Mouse (Mus musculus) spleen, embryonic (tissue): ENCODE results near the gene Defb25.
"Not testable (repeated sequence)": the region's sequence is repeated elsewhere in the genome, so short reads cannot be mapped to it uniquely, and the experiment has no call there.

Experiments used
- CTCF ChIA-PET: fragments of 350-600 bp; sonication (Branson Sonifier 250); formaldehyde crosslinking; loops from one replicate; lab custom pipeline; 2022; lab: Charles Lee

Defb25 gene

DNA sequence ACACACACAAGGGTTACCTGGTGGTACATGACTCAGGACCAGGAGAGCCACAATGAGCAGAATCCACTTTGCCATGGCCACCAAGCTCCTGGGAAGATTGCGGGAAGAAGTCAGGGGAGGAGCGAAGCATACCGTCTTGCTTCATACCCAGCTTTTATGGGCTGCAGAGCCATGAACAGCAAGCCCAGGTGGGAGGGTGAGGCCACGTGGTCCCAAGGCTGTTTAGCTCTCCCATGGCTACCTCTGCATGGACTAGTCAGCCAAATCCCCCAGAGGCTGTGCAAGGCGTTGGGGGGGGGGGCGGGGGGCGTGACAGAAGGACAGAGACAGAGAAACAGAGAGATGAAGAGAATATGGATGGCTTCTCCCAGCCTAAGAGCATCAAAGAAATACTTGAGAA lies at the start of gene Defb25:
Defb25 (minus strand) TSS at position 101 of the 400 bp plus-strand sequence.
- CTCF ChIA-PET: interaction anchor here (0.7 kb wide), 1 partner anchor 279 kb away, joined by 10 read pairs; the partner anchor contains the start of gene Trib3

DNA sequence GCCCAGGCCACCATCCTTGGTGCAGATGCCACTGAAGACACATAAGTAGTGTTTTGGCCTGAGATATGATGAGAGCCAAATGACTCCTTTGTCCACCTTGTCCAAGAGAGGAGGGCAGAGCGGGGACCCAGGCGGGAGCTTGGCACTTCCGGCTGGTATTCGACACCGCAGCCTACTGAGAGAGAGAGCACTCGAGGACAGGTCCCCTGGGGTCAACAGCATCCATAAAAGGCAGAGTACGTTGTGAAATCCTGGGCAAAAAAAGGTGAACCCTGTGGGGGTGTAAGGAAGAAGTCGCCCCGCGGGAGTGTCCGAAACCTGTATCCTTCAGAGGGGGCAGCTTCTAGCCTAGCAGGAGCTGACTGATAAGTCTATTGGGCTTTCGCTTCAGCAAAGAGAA lies 49.3 kb upstream of the Defb25 start:
- CTCF ChIA-PET: interaction anchor here (1.3 kb wide), 1 partner anchor 159 kb away, joined by 3 read pairs; no protein-coding TSS in a partner anchor

DNA sequence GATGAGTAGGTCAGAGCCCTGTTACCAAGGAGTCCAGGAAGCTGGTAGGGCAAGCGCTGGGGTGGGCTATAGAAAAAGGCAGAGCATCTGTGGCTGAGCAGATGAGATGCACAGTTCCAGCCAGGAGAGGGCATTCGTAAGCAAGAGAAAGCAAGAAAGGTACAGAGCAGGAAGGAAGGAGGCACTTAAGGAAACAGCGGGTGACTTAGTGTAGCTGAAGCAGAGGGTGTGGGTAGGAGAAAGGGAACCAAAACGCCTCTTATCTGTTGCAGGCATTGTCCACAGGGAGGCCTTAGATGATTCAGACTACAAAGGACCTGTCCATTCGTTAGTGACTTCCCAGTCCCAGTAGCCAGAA lies 48.8 kb upstream of the Defb25 start:
- CTCF ChIA-PET: interaction anchor here (1.3 kb wide), 1 partner anchor 159 kb away, joined by 3 read pairs; no protein-coding TSS in a partner anchor

DNA sequence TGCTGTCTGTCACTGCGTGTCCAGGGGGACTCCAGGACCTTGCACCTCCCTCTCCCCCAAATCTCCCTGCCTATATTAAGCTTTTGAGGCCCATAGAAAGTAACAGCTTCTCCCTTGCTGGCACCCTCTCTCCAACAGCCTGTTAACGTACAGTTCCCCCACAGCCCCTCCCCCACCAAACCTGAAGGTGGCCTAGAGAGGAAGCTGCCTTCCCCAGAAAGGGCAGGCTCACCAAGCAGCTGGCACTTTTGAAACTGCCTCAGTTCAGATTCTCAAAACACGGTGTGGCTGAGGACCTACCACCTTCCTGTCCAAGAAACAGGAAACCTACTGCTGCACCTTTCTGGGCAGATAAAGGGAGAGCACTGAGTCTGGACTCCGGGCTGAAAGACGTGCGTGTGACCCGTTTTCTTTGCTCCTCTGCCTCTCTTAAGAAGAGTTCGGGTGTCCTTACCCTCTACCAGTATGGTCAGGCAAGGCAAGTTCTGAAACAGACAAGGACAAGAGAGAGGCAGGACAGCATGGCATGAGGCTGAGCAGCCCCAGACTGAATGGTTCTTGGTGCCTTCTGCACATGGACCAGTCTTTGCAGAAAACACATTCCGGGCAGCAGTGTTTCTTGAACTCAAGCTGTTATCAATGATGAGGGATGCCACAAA lies 48.3 kb upstream of the Defb25 start:
- CTCF ChIA-PET: interaction anchor here (0.6 kb wide), 1 partner anchor 68 kb away, joined by 3 read pairs; no protein-coding TSS in a partner anchor

DNA sequence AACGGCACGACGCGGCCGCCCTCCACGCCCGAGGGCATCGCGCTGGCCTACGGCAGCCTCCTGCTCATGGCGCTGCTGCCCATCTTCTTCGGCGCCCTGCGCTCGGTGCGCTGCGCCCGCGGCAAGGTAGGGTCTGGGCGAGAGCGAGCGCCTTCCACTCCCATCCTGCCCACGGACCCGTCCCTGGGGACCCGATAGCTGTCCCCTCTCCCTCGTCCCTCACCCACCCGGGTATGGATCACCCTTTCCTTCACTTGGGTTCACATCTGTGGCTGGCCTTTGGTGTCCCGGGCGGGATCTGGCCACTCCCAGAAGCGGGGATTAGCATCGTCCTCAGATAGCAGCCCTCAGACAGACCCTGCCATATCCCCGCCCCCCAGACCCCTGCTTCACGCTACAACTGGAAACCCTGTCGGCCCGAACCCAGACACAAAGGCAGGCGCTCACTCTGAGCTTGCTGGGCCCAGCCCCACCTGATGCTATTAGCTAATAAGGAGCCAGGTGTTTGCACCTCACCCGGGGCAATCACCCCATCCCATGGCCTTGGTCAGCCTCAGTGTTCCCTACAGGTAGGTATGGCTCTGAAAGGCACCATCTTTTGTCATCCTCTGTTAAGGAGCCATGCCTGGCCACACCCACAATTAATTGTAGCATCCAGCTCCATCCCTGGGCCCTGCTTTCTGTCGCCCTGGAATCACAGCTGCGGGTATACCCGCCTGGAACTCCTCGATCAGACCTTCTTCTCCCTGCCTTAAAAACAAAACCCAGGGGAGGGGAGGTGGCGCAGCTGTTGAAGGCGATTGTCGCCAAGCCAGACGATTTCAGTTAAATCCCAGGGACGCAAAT lies 47.0 kb upstream of the Defb25 start:
- CTCF ChIA-PET: interaction anchor here (1.0 to 1.2 kb wide), 2 partner anchors 157 to 178 kb away, joined by 3 read pairs; partner anchors contain the start of gene Tpx2

DNA sequence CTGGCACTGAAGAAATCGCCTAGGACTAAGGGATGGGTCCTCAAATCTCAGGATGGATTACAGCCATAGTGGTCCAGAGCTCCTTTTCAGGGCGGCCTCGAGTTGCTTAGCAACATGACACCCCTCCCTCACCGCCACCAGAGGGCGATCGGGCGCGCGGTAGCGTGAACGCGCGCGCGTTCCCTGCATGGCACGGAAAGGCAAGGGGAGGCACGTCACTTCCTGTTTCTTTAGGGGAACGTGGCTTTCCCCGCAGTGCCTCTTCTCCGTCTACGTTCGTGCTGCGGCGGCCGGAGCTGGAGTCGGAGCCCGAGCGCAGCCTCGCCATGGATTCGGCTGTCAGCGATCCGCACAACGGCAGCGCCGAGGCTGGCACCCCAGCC lies 46.4 kb upstream of the Defb25 start, which contains the start of gene H13:
H13 (plus strand) TSS at position 206 of the 383 bp plus-strand sequence.
- CTCF ChIA-PET: interaction anchor here (0.7 to 1.2 kb wide), 2 partner anchors 8 to 179 kb away, joined by 3 to 5 read pairs; partner anchors contain the start of gene Tpx2

DNA sequence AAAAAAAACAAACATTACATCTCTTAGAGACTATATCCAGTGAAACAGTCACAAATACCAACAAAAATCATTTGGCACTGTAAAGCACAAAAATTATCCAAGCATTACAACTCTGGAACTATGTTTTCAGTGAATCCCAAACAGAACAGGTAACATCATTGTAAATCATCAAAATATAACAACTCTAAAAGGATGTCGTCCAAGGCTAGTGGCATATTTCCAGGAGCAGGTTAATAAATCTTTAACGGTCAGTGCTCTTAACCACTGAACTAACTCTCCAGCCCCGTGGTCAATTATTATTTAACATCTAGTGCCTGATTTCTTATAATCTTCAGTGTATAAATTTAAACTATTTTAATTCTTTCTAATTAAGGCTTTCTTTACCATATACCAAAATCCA lies 43.3 kb upstream of the Defb25 start:
- CTCF ChIA-PET: not testable (repeated sequence)

DNA sequence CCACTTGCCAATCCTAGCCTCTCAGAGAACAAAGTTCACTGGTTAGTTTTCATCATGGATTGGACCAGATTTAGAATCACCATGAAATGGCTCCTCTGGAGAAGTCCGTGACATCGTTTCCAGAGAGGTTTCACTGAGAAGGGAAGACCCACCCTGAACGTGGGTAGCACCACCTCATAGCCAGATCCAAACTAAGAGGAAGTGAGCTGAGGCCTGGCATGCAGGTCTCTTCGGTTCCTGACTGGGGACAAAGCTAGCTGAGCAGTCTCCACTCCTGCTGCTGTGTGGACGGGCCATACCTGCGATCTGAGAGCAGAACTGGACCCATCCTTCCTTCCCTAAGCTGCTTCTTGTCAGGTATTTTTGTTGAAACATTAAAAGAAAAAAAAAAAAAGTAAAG lies 38.3 kb upstream of the Defb25 start:
- CTCF ChIA-PET: interaction anchor here (0.7 kb wide), 1 partner anchor 1981 kb away, joined by 3 read pairs; no protein-coding TSS in a partner anchor

DNA sequence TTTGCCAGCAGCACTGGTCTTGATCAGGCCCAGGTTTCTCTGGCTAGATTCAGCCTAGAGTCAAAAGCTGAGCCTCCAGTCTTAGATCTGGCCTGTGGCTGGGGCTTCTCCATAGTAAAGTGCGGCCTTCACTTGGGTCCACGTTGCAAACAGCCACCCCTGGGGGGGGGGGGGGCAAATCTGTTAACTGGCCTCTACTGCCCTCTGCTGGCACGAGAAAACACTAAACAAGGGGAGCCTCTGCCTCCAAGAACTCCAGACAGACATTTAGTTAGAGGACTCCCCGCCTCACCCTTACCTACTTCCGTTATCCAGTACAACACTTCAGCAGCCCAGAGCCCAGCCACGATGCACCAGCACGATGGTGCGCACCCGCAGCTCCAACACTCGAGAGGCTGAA lies 34.5 kb upstream of the Defb25 start:
- CTCF ChIA-PET: interaction anchor here (0.7 kb wide), 1 partner anchor 294 kb away, joined by 4 read pairs; no protein-coding TSS in a partner anchor

DNA sequence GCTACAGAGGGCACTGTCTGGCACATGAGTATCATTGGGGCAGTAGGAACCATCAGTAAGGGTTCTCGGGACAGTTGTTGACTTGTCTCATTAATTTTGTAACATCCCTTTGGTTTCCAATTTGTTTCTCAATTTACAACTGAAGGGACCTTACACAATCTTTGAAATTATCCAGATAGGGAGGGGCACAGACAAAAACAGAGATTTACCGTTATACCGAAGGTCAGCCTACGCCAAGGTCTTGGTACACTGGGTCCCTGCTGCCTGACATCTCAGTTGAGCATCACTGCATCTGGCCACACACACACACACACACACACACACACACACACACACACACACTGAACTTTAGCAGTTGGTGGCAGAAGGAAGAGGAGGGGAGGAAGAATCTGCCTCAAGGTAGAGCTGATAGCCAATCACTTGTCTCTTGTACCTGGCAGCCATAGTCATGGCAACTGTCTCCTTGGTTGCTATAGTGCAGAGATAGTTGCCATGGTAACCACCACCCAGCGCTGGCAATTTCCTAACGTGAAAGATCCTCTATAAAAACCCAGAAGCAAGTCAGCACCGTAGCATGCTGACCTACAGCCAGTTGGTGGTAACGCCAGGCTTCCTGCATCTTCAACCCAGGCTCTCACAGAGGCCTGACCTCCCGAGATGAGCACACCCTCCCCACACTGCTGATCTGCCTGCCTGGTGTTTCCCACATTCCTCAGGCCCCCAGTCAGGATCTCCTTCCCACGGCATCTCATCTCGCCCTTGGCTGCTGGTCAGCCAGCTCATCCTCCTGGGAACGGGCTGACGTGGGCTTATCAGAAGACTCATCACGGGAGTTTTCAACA lies 31.2 kb upstream of the Defb25 start:
- CTCF ChIA-PET: no interaction called here

DNA sequence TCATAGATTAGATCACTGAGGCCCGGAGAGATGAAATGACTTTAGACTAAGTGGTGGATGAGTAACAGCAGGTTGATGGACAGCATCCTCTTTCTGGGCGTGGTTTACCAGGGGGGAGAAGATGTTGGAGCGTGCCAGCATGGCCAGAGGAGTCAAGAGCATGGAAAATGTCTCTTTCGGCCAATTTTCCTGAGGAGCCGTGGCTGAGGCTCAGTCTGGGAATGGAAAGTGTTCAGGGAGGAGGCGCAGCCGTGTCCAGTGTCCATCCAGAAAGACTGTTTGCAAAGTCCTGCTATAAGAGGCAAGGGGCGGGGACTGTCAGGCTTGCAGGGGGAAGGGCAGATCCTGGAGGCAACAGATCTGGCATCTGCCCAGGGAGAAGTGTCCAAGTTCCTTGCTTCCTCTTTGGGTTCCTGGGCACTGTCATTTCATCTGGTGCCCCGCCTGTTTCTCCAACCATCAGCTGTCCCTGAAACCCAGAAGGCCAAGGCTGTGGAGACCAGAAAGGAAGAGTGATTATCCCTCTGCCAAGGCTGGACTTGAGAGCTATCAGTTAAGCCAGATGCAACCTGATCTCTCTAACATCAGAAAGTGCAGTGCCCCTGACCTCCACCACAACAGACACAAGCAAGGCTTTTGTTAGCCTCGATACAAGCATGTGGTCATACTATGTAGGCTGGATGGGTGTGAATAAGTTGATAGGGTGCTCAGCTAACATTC lies 30.2 kb upstream of the Defb25 start:
- CTCF ChIA-PET: no interaction called here

DNA sequence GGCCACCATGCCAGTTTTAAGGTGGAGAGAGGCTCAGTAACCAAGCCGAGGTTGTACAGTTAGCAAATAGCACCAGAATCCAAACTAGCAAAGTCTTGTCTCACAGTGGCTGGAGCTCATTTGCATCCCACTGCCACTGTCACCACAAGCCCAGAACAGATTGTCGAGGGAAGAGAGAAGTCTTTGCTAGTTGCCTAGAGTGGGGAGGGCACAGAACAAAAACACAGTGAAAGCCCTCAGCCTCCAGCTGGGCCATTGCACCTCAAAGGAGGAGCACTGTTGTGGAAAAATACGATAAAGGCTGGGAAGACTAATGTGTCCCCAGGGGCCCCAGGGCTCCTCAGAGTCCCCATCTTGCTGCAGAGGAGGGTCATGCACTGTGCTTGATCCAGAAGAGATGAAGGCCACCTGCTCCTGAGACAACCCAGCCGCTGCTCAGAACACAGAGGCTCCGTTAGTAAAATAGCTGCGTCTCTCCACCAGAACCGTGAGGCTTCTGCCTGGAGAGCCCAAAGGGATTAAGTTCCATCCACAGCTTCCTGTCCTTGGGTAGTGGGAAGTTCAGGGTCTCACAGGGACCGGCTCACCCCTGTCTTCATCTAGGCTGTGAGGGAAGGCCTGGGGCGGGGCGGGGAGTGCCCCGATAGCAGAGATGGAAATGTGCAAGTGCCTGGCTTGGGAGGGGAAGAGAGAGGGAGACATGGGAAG lies 16.7 kb upstream of the Defb25 start:
- CTCF ChIA-PET: interaction anchor here (0.6 to 0.7 kb wide), 2 partner anchors 24 to 28 kb away, joined by 3 read pairs; no protein-coding TSS in a partner anchor

DNA sequence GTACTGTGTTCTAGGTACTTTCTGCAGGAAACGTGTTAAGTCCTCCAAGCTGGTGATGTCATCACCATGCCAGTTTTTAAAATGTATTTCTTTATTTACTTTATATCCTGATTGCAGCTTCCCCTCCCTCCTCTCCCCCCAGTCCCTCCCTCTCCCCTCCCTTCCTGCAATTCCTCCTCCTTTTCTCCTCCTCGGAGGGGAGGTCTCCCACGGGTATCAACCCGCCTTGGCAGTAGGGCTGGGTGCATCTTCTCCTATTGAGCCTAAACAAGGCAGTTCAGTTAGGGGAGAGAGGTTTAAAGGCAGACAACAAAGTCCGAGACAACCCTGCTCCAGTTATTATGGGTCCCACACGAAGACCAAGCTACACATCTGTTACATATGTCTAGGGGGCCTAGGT lies 16.0 kb upstream of the Defb25 start:
- CTCF ChIA-PET: interaction anchor here (0.6 kb wide), 1 partner anchor 195 kb away, joined by 11 read pairs; no protein-coding TSS in a partner anchor

DNA sequence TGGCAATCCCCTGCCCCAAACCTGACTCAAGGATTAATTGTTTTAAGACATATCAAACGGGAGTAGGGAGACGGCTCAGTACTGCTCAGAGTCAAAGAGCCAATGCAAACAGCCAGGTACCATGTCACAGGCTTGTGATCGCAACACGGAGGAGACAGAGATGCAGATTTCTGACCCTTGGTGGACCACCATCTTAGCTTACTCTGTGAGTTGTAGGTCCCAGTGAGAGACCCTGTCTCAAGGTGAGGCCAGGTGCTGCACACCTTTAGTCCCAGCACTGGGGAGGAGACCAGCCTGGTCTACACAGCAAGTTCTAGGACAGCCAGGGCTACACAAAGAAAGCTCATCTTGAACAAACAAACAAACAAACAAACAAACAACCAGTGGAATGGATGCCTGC lies 14.5 kb upstream of the Defb25 start:
- CTCF ChIA-PET: no interaction called here

DNA sequence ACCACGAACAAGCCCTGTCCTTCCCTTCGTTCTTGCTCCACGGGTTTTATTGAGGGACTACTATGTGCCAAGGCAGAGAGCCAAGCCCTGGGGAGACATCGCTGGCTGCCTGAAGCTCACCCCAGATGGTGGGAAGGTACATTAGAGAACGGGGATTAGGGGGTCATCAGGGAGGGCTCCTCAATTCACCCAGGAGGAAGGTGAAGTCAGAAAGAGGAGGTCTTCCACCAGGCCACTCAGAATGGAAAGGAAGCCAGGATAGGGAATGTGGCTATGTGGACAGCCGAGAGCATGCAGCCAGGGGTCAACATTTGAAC lies 14.1 kb upstream of the Defb25 start:
- CTCF ChIA-PET: no interaction called here

DNA sequence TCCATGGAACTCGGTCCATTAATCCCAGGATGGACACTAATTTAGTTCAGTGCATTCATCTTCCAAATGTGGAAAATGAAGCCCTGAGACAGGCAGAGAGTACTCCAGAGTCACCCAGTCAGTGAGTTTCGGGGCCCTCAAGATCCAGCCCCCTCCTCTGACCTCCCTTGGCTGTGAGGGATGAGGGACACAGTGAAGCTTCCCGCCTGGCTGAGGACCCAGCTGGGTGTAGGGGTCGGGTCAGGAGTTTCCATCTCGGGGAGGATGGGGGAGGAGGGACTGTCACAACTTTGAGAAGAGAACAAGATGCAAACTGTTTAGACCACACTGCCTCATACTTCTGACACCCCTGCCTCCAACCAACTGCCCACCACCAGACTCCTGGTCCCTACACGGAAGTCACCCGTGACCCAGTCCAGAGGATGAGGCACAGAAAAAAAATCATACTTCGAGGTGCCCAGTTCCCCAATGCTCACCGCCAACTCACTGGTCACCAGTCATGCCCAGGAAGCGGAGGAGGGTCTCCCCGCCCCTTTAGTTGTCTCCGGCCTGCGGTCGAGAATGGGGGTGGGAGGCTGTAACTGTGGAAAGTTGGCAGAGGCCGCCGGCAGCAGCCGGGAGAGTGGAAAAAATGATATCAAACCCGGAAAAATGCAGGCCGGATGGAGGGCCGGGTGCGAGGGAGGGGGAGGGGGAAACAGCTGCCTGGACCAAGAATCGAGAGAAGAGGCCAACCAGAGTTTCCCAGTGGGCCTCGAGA lies 13.6 kb upstream of the Defb25 start:
- CTCF ChIA-PET: no interaction called here

DNA sequence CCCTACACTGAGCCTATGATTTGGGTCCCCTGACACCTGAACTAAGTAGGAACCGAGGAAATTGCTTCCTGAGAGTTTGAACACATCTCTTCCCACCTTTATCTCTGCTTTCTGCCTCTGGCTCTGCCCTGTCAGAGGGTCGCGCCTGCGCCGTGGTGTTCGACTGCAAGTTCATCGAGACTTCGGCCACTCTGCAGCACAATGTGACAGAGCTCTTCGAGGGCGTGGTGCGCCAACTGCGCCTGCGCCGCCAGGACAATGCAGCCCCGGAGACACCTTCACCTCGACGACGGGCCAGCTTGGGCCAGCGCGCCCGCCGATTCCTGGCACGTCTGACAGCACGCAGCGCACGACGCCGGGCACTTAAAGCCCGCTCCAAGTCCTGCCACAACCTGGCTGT lies 11.5 kb upstream of the Defb25 start:
- CTCF ChIA-PET: no interaction called here

DNA sequence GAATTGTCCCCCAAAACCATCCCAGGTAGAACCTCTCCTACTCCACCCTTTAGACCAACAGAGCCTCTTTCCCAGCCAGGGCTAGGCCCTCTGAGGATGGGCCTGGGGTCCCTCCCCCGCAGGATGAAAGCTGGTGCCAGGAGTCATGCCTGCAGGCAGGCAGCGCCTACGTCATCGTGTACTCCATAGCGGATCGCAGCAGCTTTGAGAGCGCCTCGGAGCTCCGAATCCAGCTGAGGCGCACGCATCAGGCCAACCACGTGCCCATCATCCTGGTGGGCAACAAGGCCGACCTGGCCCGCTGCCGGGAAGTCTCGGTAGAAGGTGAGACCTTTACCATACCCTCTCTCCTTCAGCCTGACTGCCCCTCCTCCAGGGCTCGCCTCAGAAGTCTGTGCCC lies 10.5 kb upstream of the Defb25 start:
- CTCF ChIA-PET: no interaction called here

DNA sequence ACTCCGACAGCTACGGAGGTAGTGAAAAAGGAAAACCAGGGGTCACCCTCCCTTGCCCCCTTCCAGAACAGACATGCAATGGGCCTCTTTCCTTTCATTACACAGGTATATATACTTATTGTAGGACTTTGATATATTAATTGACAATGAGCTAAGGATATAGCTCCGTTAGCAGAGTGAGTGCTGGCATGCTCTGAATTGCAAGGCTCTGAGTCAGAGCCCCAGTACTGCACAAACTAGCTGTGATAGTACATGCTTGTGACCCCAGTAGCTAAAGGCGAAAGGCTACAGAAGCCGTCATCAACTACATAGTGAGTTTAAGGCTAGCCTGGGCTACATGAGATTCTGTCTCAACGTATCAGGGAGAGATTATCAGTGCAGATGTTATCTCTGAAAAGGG lies 7.1 kb upstream of the Defb25 start:
- CTCF ChIA-PET: no interaction called here
